Mouse (Mus musculus) ES-Bruce4 (cell line): ENCODE data around the gene Uhrf1.

ENCODE experiments used
- CTCF ChIP-seq: IDR thresholded peaks from one replicate; pipeline ENCODE4 v1.8.1; 2011; ENCODE audit warnings: low read depth, low read length
- POLR2A ChIP-seq: IDR thresholded peaks from one replicate; pipeline ENCODE4 v1.8.1; 2011; ENCODE audit warnings: low read length; ENCODE audit not compliant: insufficient read depth

GRCm38 (mm10) chr17:56276643-56277566 is 26.2 kb upstream of the Uhrf1 start, which contains the start of gene Ticam1:
- TF ChIP-seq CTCF: no peak
- no peak for TF ChIP-seq POLR2A
